Mouse (Mus musculus) adrenal gland (tissue): ENCODE measurements at regions not wholly inside any gene's neighbourhood (a gene's known extent, or its start where the extent isn't known, plus 50 kb on each side); places are given as distances from the start of the nearest gene placed in this dataset.

Source experiments
- intact Hi-C: fragments of 180-260 bp; cut with DNase I; formaldehyde crosslinking; loops from one replicate; pipeline ENCODE4 v1.15.1; 2025

DNA sequence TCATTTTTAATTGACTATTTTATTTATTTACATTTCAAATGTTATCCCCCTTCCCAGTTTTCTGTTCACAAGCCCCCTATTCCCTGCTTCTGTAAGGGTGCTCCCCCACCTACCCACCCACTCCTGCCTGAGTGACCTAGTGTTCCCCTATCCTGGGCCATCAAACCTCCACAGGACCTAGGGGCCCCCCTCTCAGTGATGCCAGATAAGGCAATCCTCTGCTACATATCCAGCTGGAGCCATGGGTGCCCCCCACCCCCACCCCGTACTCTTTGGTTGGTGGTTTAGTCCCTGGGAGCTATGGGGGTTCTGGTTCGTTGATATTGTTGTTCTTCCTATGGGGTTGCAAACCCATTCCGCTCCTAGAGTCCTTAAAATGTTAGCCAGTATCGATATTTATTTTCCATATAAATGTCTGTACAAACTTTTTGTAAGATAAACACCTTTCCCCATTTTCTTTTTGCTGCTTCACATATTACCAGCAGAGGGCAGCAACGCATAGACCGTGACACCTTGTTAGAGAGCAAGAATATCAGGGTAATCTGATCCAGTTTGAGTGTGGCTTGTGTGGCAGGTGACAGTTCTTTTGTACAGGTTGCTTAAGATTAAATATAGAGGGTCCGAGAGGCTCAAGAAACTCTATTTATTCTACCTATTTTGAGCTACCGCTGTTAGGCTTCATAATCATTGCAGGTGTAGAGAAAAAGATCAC, 177.2 kb upstream of the Scn7a start:
- intact Hi-C loops, result loop anchor here (2.0 kb wide), 1 partner anchor 515 kb away; no protein-coding TSS in a partner anchor

- intact Hi-C loops, result no loop called here
Observed at GRCm38 (mm10) chr2:66941188-66941587, 156.5 kb upstream of the Scn7a start.

- intact Hi-C loops, result no loop called here
Observed at GRCm38 (mm10) chr2:66898032-66898431, 113.3 kb upstream of the Scn7a start.

GRCm38 (mm10) chr2:66867457-66868216, 82.9 kb upstream of the Scn7a start:
- intact Hi-C loops, result no loop called here
